Mouse (Mus musculus) naive thymus-derived CD4-positive, alpha-beta T cell, adult 2 months (primary cell): ENCODE measurements around the gene Rexo4.
A peak's percentile ranks its signal among the peaks of the same experiment; 100 is the strongest.

ENCODE experiments used
- DNase-seq: peaks from one replicate; pipeline ENCODE4 v3.0.0-alpha.2; 2011; ENCODE audit warnings: low read depth

Gene Rexo4

DNA sequence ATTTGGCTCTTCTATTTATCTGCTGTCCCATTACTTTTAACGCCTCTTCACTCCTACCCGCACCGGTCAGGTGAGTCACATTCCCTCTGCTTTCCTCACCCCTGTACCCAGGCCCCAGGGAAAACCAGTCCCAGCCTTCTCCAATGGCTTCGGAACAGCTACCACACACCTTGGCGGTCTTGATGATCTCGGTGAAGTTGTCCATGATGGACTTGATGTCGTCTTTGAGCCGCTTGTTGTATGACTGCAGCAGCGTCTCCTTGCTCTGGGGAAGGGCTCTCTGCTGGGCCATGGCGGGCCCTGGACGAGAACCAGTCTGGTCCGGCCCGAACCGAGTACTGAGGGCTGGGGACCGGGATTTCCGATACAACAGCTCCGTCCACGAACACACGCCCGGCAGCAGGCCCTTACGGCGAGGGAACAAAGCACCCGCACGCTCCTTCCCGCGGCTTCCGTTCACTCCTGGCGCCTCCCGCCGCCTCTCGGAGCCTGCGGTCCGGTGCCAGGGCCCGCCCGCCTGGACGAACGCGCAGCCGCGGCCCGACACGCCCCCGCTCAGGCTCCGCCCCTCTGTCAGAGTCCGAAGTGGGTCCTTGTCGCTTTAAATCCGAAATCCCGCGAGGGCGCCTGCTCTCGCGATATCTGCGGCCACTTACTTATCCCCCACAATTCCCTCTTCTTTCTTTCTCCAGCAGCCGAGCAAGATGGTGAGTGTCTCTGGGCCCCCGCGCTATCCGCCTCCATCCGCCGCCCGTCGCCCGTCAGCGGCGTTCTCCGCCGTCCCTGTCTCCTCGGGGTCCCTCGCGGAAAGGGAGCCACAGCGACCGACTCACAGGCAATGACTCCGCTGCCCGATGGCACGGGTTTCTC, 53.8 kb downstream of the Rexo4 start, which contains the start of the genes Med22 and Rpl7a:
Med22 (minus strand) TSS at position 554 of the 870 bp plus-strand sequence.
Rpl7a (plus strand) TSS at position 641 of the 870 bp plus-strand sequence.
- DNase-seq, result peak; percentile 100

DNA sequence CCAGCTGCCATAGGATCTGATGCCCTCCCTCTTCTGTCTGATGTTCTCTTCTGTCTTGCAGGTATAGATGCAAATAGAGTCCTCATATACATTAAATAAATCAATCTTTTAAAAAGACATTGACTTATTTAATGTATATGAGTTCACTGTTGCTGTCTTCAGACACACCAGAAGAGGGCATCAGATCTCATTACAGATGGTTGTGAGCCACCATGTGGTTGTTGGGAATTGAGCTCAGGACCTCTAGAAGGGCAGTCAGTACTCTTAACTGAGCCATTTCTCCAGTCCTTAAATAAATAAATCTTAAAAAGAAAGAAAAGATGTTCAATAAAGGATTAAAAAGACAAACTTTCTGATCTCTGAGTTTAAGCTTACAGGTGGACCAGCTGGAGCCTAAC, 54.8 kb downstream of the Rexo4 start:
- no peak for DNase-seq

DNA sequence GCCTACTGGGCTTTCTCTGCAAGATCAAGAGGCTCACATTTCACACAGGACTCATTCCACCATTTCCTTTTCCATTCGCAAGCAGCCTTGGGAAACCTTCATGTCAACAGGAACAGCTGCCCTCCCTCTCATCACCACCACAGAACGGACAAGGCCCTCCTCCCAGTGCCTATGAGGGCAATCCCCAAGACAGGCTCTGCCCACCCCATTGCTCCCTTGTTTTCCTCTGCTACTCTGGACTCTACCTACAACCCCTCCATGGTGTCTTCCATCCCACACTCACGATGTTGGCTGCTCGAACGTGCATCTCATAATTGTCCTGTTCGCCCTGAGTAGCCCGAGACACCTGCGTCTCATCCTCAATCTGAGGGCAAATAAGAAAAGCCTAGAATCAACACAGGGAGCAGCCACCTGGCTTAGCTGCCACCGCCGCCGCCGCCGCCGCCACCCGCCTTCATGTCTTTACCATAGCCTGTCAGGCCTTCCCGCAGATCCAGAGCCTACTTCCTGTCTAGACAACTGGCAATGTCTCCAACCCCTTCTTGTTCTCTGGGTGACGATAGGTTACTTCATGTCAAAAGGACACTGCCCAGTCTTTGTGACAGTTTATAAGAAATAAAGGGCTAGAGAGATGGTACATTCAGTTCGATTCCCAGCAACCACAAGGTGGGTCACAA, 55.3 kb downstream of the Rexo4 start:
- DNase-seq, result no peak

DNA sequence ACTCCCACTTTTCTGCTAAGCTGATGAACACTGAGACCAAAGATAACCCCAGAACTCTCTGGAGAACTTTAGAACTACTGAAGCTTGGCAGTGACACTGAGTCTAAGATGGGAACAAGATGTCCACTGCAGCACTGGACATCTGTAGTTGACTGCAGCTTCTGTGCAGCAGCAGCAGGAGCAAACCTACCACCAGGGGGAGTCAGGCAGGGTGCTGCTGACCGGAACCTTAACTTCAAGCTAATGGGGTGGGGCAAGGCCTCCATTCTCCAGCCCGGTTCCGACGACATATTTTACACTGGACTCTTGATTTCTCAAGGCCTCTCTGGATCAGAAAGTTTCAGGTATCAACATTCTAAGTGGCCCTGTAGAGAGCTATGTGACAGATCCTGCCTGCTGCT, 57.1 kb downstream of the Rexo4 start:
- DNase-seq, result peak; percentile 64

DNA sequence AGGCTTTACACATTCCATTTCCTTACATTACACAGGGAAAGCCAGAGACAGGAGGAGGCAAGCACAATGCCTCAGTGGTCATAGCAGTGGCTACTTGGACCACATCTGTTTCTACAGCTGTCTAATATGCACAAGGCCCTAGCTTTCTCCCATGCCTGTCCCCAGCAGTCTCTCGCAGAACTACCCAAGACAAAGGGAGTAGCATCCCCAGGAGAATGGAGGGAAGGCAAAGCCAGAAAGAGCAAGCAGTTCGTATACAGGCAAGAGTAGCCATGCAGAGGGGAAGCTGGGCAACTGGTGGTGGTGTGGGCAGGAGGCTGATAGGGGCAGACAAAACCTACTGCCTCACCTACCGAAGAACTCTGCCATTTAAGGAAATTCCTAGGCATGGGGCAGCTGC, 57.8 kb downstream of the Rexo4 start:
- no peak for DNase-seq

DNA sequence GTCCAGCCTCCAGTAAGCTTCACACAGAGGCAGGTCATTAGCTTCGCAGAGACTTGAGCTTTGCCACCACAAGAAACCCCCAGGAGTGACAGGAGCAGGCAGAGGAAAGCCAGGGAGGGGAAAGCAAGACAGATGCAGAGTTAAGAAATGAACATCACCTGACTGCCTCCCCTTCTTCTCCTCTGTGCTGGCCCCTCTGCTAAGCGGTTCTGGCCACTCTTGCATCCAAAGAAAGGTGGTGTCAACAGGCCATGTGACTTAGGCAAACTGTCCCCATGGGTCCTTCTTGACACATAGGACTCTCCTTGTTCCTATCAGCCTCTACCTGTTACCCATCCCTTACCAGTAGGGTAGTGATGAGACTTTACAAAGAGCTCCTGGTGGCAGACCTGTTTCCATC, 58.2 kb downstream of the Rexo4 start:
- no peak for DNase-seq
